11 mouse cellular contexts compared by ENCODE assay signal in the genomic region with DNA sequence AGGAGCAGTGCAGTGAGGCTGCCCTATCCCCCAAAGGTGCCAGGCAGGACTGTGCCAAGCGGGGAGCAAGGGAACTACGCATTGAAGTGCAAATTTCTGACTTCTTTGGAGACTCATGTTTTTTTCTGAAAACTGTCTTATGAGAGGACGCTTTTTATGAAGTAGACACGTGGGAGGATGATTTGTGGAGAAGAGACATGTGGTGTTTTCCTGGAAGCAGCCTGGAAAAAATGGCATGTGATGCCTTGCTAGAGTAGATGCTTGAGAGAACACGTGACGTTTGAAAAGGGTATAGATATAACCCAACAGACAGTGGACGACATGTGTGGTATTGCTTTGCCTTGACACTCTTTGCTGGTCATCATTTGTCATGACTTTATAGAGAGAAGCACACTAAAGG.
"Had no signal": no experiment of that assay in that cellular context is flagged by ENCODE, and none has a peak within 500 bp of the region (broad histone marks: within the 10 kb centered on the region; RNA-seq: fewer than 3 reads in every experiment).

No protein-coding gene starts in this region.

- DNase-seq: liver, postnatal 0 days; lung, adult 2 months; lung, postnatal 14 days; lung, postnatal 36 days; right cerebral cortex, postnatal 14 days; thymus, adult 18-20 months; thymus, postnatal 14 days; thymus, postnatal 36 days had no signal

- ATAC-seq: liver, postnatal 0 days; lung, postnatal 0 days; midbrain, embryonic 13.5 days; midbrain, embryonic 15.5 days had no signal
